Mouse (Mus musculus) embryonic facial prominence, embryonic 14.5 days (tissue): Measurements from ENCODE around the gene Gzmb. TPM values are rescaled to one million over a fixed set of nuclear protein-coding genes. Genes with fewer than 3 reads are reported as not detected.
"Not testable (repeated sequence)": the region's sequence is repeated elsewhere in the genome, so short reads cannot be mapped to it uniquely, and the experiment has no call there.

Experiments
- ATAC-seq: fragments of 200-750 bp; cut with Nextera tagmentation; 2 replicates; pipeline ENCODE4 v1.8.0; 2017; ENCODE audit warnings: low read depth, moderate number of reproducible peaks, moderate TSS enrichment
- DNase-seq: peaks from one replicate; pipeline ENCODE4 v3.0.0-alpha.2; 2015; ENCODE audit warnings: low spot score
- H3K27ac ChIP-seq: fragments of 300-500 bp; sonication (generic); replicated peaks from 2 replicates; pipeline ENCODE4 v1.5.1; 2014; ENCODE audit warnings: low read depth, mild to moderate bottlenecking, low read length, moderate library complexity
- H3K27me3 ChIP-seq: fragments of 300-500 bp; sonication (generic); replicated peaks from 2 replicates; pipeline ENCODE4 v1.6.1; 2014; ENCODE audit warnings: low read length; ENCODE audit not compliant: control insufficient read depth, insufficient read depth
- H3K36me3 ChIP-seq: fragments of 300-500 bp; sonication (generic); 2 replicates; pipeline ENCODE4 v1.6.1; 2014; ENCODE audit warnings: low read length, mixed read lengths; ENCODE audit not compliant: control insufficient read depth, insufficient read depth
- H3K4me1 ChIP-seq: fragments of 300-500 bp; sonication (generic); 2 replicates; pipeline ENCODE4 v1.6.1; 2014; ENCODE audit warnings: antibody characterized with exemption, low read length; ENCODE audit not compliant: control insufficient read depth, insufficient read depth
- H3K4me2 ChIP-seq: fragments of 300-500 bp; sonication (generic); 2 replicates; pipeline ENCODE4 v1.6.1; 2014; ENCODE audit warnings: low read depth, mild to moderate bottlenecking, low read length, moderate library complexity, mixed read lengths
- H3K4me3 ChIP-seq: fragments of 300-500 bp; sonication (generic); 2 replicates; pipeline ENCODE4 v1.5.1; 2014; ENCODE audit warnings: low read depth, mild to moderate bottlenecking, low read length
- H3K9ac ChIP-seq: fragments of 300-500 bp; sonication (generic); 2 replicates; pipeline ENCODE4 v1.6.1; 2014; ENCODE audit warnings: low read depth, mild to moderate bottlenecking, low read length, moderate library complexity, mixed read lengths
- H3K9me3 ChIP-seq: fragments of 300-500 bp; sonication (generic); 2 replicates; pipeline ENCODE4 v1.6.1; 2016; ENCODE audit warnings: low read length; ENCODE audit not compliant: control insufficient read depth
- WGBS: fragments of 180-500 bp; shearing (Covaris S2); extraction: QIAGEN DNeasy Blood & Tissue Kit; methylation state at CpG from one replicate; pipeline ENCODE4 v1.1.7; 2014; 5-methylcytosine and 5-hydroxymethylcytosine counted together
- polyA plus RNA-seq: library from polyadenylated mRNA; unstranded; fragments of >200 nt; fragmentation: Nextera tagmentation; extraction: Ambion mirVana; gene quantifications from 2 replicates; pipeline ENCODE4 v1.2.1, GENCODE M21; 2014

Gzmb gene
- polyA plus RNA-seq, 1 experiment from 2014 or later = 0.39 TPM

- no peak for DNase-seq
Observed at GRCm38 (mm10) chr14:56288651-56289050, 26.6 kb upstream of the Gzmb start.

GRCm38 (mm10) chr14:56287806-56288205 is 25.7 kb upstream of the Gzmb start:
- H3K4me3 ChIP-seq = no peak overlapping the region
- WGBS = 68% methylated on average over 5 of the region's 5 CpGs
- H3K36me3 ChIP-seq = no peaks in the 10 kb centered on the region
- H3K27me3 ChIP-seq = no peaks in the 10 kb centered on the region
- DNase-seq = no peak
- no peak overlapping the region for H3K4me2 ChIP-seq
- no peaks in the 10 kb centered on the region for H3K9me3 ChIP-seq
- no peak overlapping the region for H3K9ac ChIP-seq
- no peaks in the 10 kb centered on the region for H3K4me1 ChIP-seq
- ATAC-seq = no peak
- H3K27ac ChIP-seq = no peak overlapping the region

More at GRCm38 (mm10) chr14:56288651-56289050, 26.6 kb upstream of the Gzmb start:
- H3K4me3 ChIP-seq = no peak overlapping the region
- H3K9me3 ChIP-seq = no peaks in the 10 kb centered on the region
- no peaks in the 10 kb centered on the region for H3K4me1 ChIP-seq
- 60% methylated on average over 5 of the region's 5 CpGs for WGBS
- no peak overlapping the region for H3K4me2 ChIP-seq
- no peaks in the 10 kb centered on the region for H3K36me3 ChIP-seq
- no peak for ATAC-seq
- H3K27me3 ChIP-seq = no peaks in the 10 kb centered on the region
- no peak overlapping the region for H3K9ac ChIP-seq
- H3K27ac ChIP-seq = no peak overlapping the region

GRCm38 (mm10) chr14:56284356-56285325 is 22.6 kb upstream of the Gzmb start:
- Histone ChIP-seq H3K36me3 (no peaks in the 10 kb centered on the region), H3K4me1 (no peaks in the 10 kb centered on the region), H3K27ac (no peak overlapping the region), H3K9ac (no peak overlapping the region), H3K4me3 (no peak overlapping the region), H3K27me3 (no peaks in the 10 kb centered on the region), H3K9me3 (no peaks in the 10 kb centered on the region), H3K4me2 (no peak overlapping the region)
- DNase-seq = no peak
- 79% methylated on average over 6 of the region's 6 CpGs for WGBS
- ATAC-seq = no peak

GRCm38 (mm10) chr14:56283816-56284215 is 21.8 kb upstream of the Gzmb start:
- 81% methylated on average over 1 of the region's 1 CpGs for WGBS
- H3K9me3 ChIP-seq = no peaks in the 10 kb centered on the region
- no peaks in the 10 kb centered on the region for H3K4me1 ChIP-seq
- no peaks in the 10 kb centered on the region for H3K36me3 ChIP-seq
- H3K4me3 ChIP-seq = no peak overlapping the region
- DNase-seq = no peak
- H3K27ac ChIP-seq = no peak overlapping the region
- no peak overlapping the region for H3K9ac ChIP-seq
- no peaks in the 10 kb centered on the region for H3K27me3 ChIP-seq
- H3K4me2 ChIP-seq = no peak overlapping the region
- no peak for ATAC-seq

- Histone ChIP-seq H3K9me3 (no peaks in the 10 kb centered on the region), H3K27me3 (no peaks in the 10 kb centered on the region), H3K4me3 (no peak overlapping the region), H3K9ac (no peak overlapping the region), H3K27ac (no peak overlapping the region), H3K36me3 (no peaks in the 10 kb centered on the region), H3K4me1 (no peaks in the 10 kb centered on the region), H3K4me2 (no peak overlapping the region)
- DNase-seq (peak; percentile 10), ATAC-seq (no peak)
- WGBS = 50% methylated on average over 5 of the region's 5 CpGs
Observed at GRCm38 (mm10) chr14:56281090-56281489, 19.0 kb upstream of the Gzmb start.

GRCm38 (mm10) chr14:56278691-56279090 is 16.6 kb upstream of the Gzmb start:
- not testable (repeated sequence) for H3K27ac ChIP-seq, ATAC-seq, H3K4me1 ChIP-seq, H3K36me3 ChIP-seq, DNase-seq, H3K9me3 ChIP-seq, H3K4me3 ChIP-seq, H3K27me3 ChIP-seq, H3K4me2 ChIP-seq, H3K9ac ChIP-seq
- 31% methylated on average over 7 of the region's 7 CpGs for WGBS

GRCm38 (mm10) chr14:56276096-56276495 is 14.0 kb upstream of the Gzmb start:
- ATAC-seq, H3K4me3 ChIP-seq, H3K9ac ChIP-seq, DNase-seq, H3K36me3 ChIP-seq, H3K27ac ChIP-seq, H3K27me3 ChIP-seq, H3K9me3 ChIP-seq, H3K4me2 ChIP-seq, H3K4me1 ChIP-seq: not testable (repeated sequence)
- WGBS = 69% methylated on average over 7 of the region's 7 CpGs

GRCm38 (mm10) chr14:56266109-56266508 is 4.0 kb upstream of the Gzmb start:
- no peak overlapping the region for H3K27ac ChIP-seq
- no peak for ATAC-seq
- H3K4me1 ChIP-seq = no peaks in the 10 kb centered on the region
- WGBS = 90% methylated on average over 1 of the region's 1 CpGs
- H3K36me3 ChIP-seq = no peaks in the 10 kb centered on the region
- no peak overlapping the region for H3K4me3 ChIP-seq
- no peak overlapping the region for H3K9ac ChIP-seq
- no peak for DNase-seq
- H3K9me3 ChIP-seq = no peaks in the 10 kb centered on the region
- H3K4me2 ChIP-seq = no peak overlapping the region
- H3K27me3 ChIP-seq = no peaks in the 10 kb centered on the region

GRCm38 (mm10) chr14:56240409-56240808 is 21.7 kb downstream of the Gzmb start:
- H3K4me2 ChIP-seq = no peak overlapping the region
- no peak overlapping the region for H3K27ac ChIP-seq
- no peak overlapping the region for H3K9ac ChIP-seq
- no peaks in the 10 kb centered on the region for H3K36me3 ChIP-seq
- H3K9me3 ChIP-seq = no peaks in the 10 kb centered on the region
- H3K27me3 ChIP-seq = no peaks in the 10 kb centered on the region
- DNase-seq (no peak), ATAC-seq (no peak)
- no peaks in the 10 kb centered on the region for H3K4me1 ChIP-seq
- H3K4me3 ChIP-seq = no peak overlapping the region
